Mouse (Mus musculus): ENCODE results near the gene Acin1. TPM values are rescaled to one million over a fixed set of nuclear protein-coding genes. Genes with fewer than 3 reads are reported as not detected.

The Acin1 gene
- 145 and 147 TPM in 2 replicates for polyA plus RNA-seq (2014; fragmentation: Nextera tagmentation; extraction: Ambion mirVana)

GRCm38 (mm10) chr14:54686522-54687143 is at the start of gene Acin1:
TSS of gene Acin1 (minus strand) at chr14:54686931.
- peak; percentile 96 for ATAC-seq (ENCODE audit: insufficient number of reproducible peaks, insufficient read depth, low FRiP score, low read depth)
- Histone ChIP-seq H3K36me3 (ENCODE audit: control insufficient read depth, insufficient read depth, low read length) (peaks cover 24% of the 10 kb centered on the region), H3K4me2 (replicated peaks; ENCODE audit: low read depth, low read length) (peak within 1 kb of the TSS; percentile 72), H3K27ac (ENCODE audit: low read length) (peak within 1 kb of the TSS; percentile 96), H3K9ac (replicated peaks; ENCODE audit: low read depth, low read length) (peak within 1 kb of the TSS; percentile 97), H3K4me1 (ENCODE audit: control insufficient read depth, insufficient read depth, low read length) (peaks cover 13% of the 10 kb centered on the region; the same call in 1 of the 2 replicates), H3K9me3 (ENCODE audit: control insufficient read depth, low read depth, low read length) (no peaks in the 10 kb centered on the region), H3K4me3 (ENCODE audit: low read depth, low read length) (peak within 1 kb of the TSS; percentile 84), H3K27me3 (ENCODE audit: control insufficient read depth, insufficient read depth, low read length) (no peaks in the 10 kb centered on the region)
- WGBS = under 1% methylated on average over 44 of the region's 44 CpGs

- Histone ChIP-seq H3K9me3 (ENCODE audit: control insufficient read depth, low read depth, low read length) (no peaks in the 10 kb centered on the region), H3K4me3 (ENCODE audit: low read depth, low read length) (no peak overlapping the region), H3K27me3 (ENCODE audit: control insufficient read depth, insufficient read depth, low read length) (no peaks in the 10 kb centered on the region), H3K4me1 (ENCODE audit: control insufficient read depth, insufficient read depth, low read length) (0 out of 2 replicates have a peak, but pooled peaks cover 3% of the 10 kb centered on the region), H3K4me2 (replicated peaks; ENCODE audit: low read depth, low read length) (no peak overlapping the region), H3K36me3 (ENCODE audit: control insufficient read depth, insufficient read depth, low read length) (no peaks in the 10 kb centered on the region), H3K9ac (replicated peaks; ENCODE audit: low read depth, low read length) (no peak overlapping the region), H3K27ac (ENCODE audit: low read length) (no peak overlapping the region)
- WGBS = 73% methylated on average over 4 of the region's 4 CpGs
- ATAC-seq (ENCODE audit: insufficient number of reproducible peaks, insufficient read depth, low FRiP score, low read depth) = no peak
Measured at GRCm38 (mm10) chr14:54735221-54735620, 48.5 kb upstream of the Acin1 start.

- H3K27me3 ChIP-seq (ENCODE audit: control insufficient read depth, insufficient read depth, low read length) = no peaks in the 10 kb centered on the region
- no peak overlapping the region for H3K27ac ChIP-seq (ENCODE audit: low read length)
- 0 out of 2 replicates have a peak, but pooled peaks cover 3% of the 10 kb centered on the region for H3K4me1 ChIP-seq (ENCODE audit: control insufficient read depth, insufficient read depth, low read length)
- H3K36me3 ChIP-seq (ENCODE audit: control insufficient read depth, insufficient read depth, low read length) = no peaks in the 10 kb centered on the region
- H3K9me3 ChIP-seq (ENCODE audit: control insufficient read depth, low read depth, low read length) = no peaks in the 10 kb centered on the region
- H3K4me3 ChIP-seq (ENCODE audit: low read depth, low read length) = no peak overlapping the region
- no peak overlapping the region for H3K9ac ChIP-seq (replicated peaks; ENCODE audit: low read depth, low read length)
- no peak overlapping the region for H3K4me2 ChIP-seq (replicated peaks; ENCODE audit: low read depth, low read length)
- no peak for ATAC-seq (ENCODE audit: insufficient number of reproducible peaks, insufficient read depth, low FRiP score, low read depth)
- WGBS = 69% methylated on average over 4 of the region's 4 CpGs
Measured at GRCm38 (mm10) chr14:54734004-54734403, 47.3 kb upstream of the Acin1 start.

- Histone ChIP-seq H3K4me3 (ENCODE audit: low read depth, low read length) (no peak overlapping the region), H3K36me3 (ENCODE audit: control insufficient read depth, insufficient read depth, low read length) (no peaks in the 10 kb centered on the region), H3K9me3 (ENCODE audit: control insufficient read depth, low read depth, low read length) (no peaks in the 10 kb centered on the region), H3K27ac (ENCODE audit: low read length) (no peak overlapping the region), H3K4me1 (ENCODE audit: control insufficient read depth, insufficient read depth, low read length) (0 out of 2 replicates have a peak, but pooled peaks cover 2% of the 10 kb centered on the region), H3K9ac (replicated peaks; ENCODE audit: low read depth, low read length) (no peak overlapping the region), H3K4me2 (replicated peaks; ENCODE audit: low read depth, low read length) (no peak overlapping the region), H3K27me3 (ENCODE audit: control insufficient read depth, insufficient read depth, low read length) (no peaks in the 10 kb centered on the region)
- WGBS = 93% methylated on average over 8 of the region's 8 CpGs
- no peak for ATAC-seq (ENCODE audit: insufficient number of reproducible peaks, insufficient read depth, low FRiP score, low read depth)
Measured at GRCm38 (mm10) chr14:54732206-54732605, 45.5 kb upstream of the Acin1 start.

GRCm38 (mm10) chr14:54730305-54730704 is 43.6 kb upstream of the Acin1 start:
- no peaks in the 10 kb centered on the region for H3K4me1 ChIP-seq (ENCODE audit: control insufficient read depth, insufficient read depth, low read length)
- no peak overlapping the region for H3K4me2 ChIP-seq (replicated peaks; ENCODE audit: low read depth, low read length)
- H3K9ac ChIP-seq (replicated peaks; ENCODE audit: low read depth, low read length) = no peak overlapping the region
- no peaks in the 10 kb centered on the region for H3K27me3 ChIP-seq (ENCODE audit: control insufficient read depth, insufficient read depth, low read length)
- no peaks in the 10 kb centered on the region for H3K36me3 ChIP-seq (ENCODE audit: control insufficient read depth, insufficient read depth, low read length)
- no peak for ATAC-seq (ENCODE audit: insufficient number of reproducible peaks, insufficient read depth, low FRiP score, low read depth)
- WGBS = 88% methylated on average over 6 of the region's 6 CpGs
- no peaks in the 10 kb centered on the region for H3K9me3 ChIP-seq (ENCODE audit: control insufficient read depth, low read depth, low read length)
- no peak overlapping the region for H3K4me3 ChIP-seq (ENCODE audit: low read depth, low read length)
- no peak overlapping the region for H3K27ac ChIP-seq (ENCODE audit: low read length)

- Histone ChIP-seq H3K4me1 (ENCODE audit: control insufficient read depth, insufficient read depth, low read length) (no peaks in the 10 kb centered on the region), H3K36me3 (ENCODE audit: control insufficient read depth, insufficient read depth, low read length) (no peaks in the 10 kb centered on the region), H3K4me2 (replicated peaks; ENCODE audit: low read depth, low read length) (no peak overlapping the region), H3K9me3 (ENCODE audit: control insufficient read depth, low read depth, low read length) (no peaks in the 10 kb centered on the region), H3K27me3 (ENCODE audit: control insufficient read depth, insufficient read depth, low read length) (no peaks in the 10 kb centered on the region), H3K4me3 (ENCODE audit: low read depth, low read length) (no peak overlapping the region), H3K9ac (replicated peaks; ENCODE audit: low read depth, low read length) (no peak overlapping the region), H3K27ac (ENCODE audit: low read length) (no peak overlapping the region)
- 67% methylated on average over 13 of the region's 13 CpGs for WGBS
- no peak for ATAC-seq (ENCODE audit: insufficient number of reproducible peaks, insufficient read depth, low FRiP score, low read depth)
Measured at GRCm38 (mm10) chr14:54728823-54729653, 42.3 kb upstream of the Acin1 start.

GRCm38 (mm10) chr14:54727565-54727964 is 40.8 kb upstream of the Acin1 start:
- ATAC-seq (ENCODE audit: insufficient number of reproducible peaks, insufficient read depth, low FRiP score, low read depth) = no peak
- WGBS = 74% methylated on average over 5 of the region's 5 CpGs
- H3K9ac ChIP-seq (replicated peaks; ENCODE audit: low read depth, low read length) = no peak overlapping the region
- H3K27ac ChIP-seq (ENCODE audit: low read length) = no peak overlapping the region
- H3K36me3 ChIP-seq (ENCODE audit: control insufficient read depth, insufficient read depth, low read length) = no peaks in the 10 kb centered on the region
- no peaks in the 10 kb centered on the region for H3K4me1 ChIP-seq (ENCODE audit: control insufficient read depth, insufficient read depth, low read length)
- no peaks in the 10 kb centered on the region for H3K27me3 ChIP-seq (ENCODE audit: control insufficient read depth, insufficient read depth, low read length)
- H3K4me3 ChIP-seq (ENCODE audit: low read depth, low read length) = no peak overlapping the region
- no peak overlapping the region for H3K4me2 ChIP-seq (replicated peaks; ENCODE audit: low read depth, low read length)
- no peaks in the 10 kb centered on the region for H3K9me3 ChIP-seq (ENCODE audit: control insufficient read depth, low read depth, low read length)

GRCm38 (mm10) chr14:54724049-54724448 is 37.3 kb upstream of the Acin1 start:
- Histone ChIP-seq H3K4me1 (ENCODE audit: control insufficient read depth, insufficient read depth, low read length) (no peaks in the 10 kb centered on the region), H3K27ac (ENCODE audit: low read length) (no peak overlapping the region), H3K4me2 (replicated peaks; ENCODE audit: low read depth, low read length) (no peak overlapping the region), H3K27me3 (ENCODE audit: control insufficient read depth, insufficient read depth, low read length) (no peaks in the 10 kb centered on the region), H3K36me3 (ENCODE audit: control insufficient read depth, insufficient read depth, low read length) (no peaks in the 10 kb centered on the region), H3K9me3 (ENCODE audit: control insufficient read depth, low read depth, low read length) (no peaks in the 10 kb centered on the region), H3K9ac (replicated peaks; ENCODE audit: low read depth, low read length) (no peak overlapping the region), H3K4me3 (ENCODE audit: low read depth, low read length) (no peak overlapping the region)
- 73% methylated on average over 6 of the region's 6 CpGs for WGBS
- ATAC-seq (ENCODE audit: insufficient number of reproducible peaks, insufficient read depth, low FRiP score, low read depth) = no peak
